Mouse (Mus musculus) cerebellum, adult 18-20 months (tissue): ENCODE data around the gene Slc17a8.
"Not testable (repeated sequence)": the region's sequence is repeated elsewhere in the genome, so short reads cannot be mapped to it uniquely, and the experiment has no call there.

Experiments used
- DNase-seq, 2 experiments: peaks; one replicate each; pipeline ENCODE4 v3.0.0; 2021

Slc17a8 gene

DNA sequence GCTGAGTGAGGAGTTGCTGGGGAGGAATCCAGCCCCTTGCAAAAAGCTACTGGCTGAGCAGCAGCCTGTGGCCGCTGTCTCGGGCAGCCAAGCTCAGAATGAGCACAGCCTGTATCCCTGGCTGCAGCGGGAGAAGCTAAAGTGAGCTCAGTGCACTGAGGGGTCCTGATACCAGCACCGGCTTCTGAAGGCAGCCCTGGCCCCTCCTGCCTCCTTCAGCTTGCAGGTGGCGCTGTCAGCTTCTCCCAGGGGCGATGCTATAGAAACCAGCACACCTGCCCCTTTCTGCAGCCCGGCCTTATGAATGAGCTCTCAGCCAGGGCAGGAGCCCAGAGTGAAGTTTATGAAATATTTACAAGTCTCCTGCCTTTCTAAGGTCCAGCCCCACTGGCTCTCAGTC lies at the start of gene Slc17a8:
Gene Slc17a8 (minus strand): TSS at position 125 of the 400 bp plus-strand sequence.
- DNase-seq = no peak

- DNase-seq = not testable (repeated sequence)
Measured at GRCm38 (mm10) chr10:89670371-89670770, 49.3 kb upstream of the Slc17a8 start.

- no peak for DNase-seq
Measured at GRCm38 (mm10) chr10:89667571-89667970, 46.5 kb upstream of the Slc17a8 start.

DNA sequence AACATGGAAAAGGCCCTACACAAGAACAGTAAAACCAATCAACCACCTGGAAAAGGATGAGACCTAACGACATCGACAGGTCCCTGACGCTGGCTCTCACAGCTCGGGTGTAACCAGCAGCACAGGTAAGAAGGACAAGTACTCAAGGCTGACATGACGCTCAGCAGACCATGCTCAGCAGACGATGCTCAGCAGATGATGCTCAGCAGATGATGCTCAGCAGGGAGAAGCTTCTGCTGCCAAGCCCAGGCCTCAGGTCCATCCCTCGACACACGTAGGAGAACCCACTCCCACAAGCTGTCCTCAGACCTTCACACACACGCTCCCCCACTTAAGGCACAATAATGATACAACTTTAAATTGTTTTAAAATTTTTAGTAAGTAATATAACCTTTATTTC lies 44.6 kb upstream of the Slc17a8 start:
- DNase-seq = peak; percentile 69 to 80

DNA sequence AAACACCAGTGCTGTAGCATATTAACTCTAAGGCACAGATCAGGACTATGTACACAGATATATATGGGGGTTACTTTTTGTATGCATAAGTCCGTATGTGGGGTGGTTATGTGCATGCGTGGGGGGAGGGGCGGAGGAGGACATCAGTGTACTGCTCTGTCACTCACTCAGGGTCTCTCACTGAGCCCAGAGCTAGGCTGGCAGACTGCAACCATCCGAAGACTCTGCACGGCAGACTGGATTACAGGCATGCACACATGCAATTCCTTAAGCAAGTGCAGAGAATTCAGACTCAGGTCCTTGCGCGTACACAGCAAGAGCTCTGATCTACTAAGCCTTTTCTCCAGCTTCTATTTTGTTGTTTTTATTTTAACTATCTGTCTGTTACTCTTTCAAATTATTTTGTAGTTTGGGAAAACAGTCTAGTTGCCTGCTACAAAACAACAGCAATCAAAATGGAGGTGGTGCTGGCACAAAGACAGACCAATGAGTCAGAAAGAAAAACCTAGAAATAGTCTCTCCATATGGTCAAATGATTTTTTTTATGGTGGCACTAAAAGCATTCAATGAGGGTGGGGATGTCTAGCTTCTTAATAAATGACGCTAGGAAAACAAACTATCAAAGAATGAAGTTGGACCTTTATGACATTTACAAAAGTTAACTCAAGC lies 44.1 kb upstream of the Slc17a8 start:
- DNase-seq = peak; percentile 22 to 37

DNA sequence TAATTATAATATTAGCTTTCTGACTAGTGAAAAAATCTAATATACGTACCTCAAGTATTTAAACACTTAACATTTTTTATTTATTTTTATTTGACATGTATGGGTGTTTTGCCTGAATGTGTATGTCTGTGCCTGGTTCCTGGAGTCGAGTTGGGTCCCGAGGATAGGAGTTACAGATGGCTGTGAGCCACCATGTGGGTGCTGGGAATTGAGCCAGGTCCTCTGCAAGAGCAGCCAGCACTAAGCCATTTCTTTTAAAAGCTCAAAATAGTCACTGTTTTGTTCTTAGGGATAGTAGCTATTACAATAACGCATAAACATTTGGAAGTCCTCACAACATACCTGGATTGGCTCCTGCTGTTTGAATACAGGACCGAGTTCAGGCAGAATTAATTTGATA lies 35.3 kb upstream of the Slc17a8 start:
- peak; percentile 71 to 72 for DNase-seq

DNA sequence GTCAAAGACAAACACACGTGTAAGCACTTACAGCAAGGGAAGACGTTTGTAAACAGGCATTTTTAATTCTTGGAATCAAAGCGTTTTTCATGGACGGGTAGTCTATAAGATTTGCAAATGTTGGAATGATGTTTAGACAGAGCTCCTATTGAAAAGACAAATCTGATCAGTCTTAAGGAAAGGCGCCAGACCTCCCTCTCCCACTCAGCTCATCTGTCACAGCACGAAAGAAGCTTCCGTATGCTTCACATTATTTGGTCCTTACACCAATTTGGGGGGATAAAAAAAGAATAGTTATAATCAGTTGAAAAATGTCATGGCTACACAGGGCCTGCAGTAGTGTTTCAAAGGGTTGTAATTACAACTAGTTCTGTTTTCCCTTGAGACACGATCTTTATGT lies 31.9 kb upstream of the Slc17a8 start:
- DNase-seq = no peak

DNA sequence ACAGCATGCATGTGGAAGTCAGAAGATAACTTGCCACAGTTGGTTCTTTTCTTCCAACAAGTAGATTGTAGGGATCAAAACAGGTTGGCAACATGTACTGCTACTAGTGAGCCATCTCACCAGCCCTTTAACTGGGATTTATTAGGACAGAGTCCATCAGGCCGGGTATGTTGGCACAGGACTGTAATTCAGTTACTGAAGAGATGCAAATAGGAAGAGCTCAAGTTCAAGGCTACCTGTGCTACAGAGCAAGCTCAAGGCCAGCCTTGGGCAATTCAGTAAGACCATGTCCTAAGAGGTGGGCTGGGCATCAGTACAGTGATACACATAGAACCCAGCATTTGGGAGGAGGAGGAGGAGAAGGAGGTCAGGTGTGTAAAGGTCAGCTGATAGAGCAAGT lies 30.6 kb upstream of the Slc17a8 start:
- DNase-seq = no peak

GRCm38 (mm10) chr10:89646918-89647317 lies 25.9 kb upstream of the Slc17a8 start:
- DNase-seq = no peak

GRCm38 (mm10) chr10:89637001-89637400 lies 15.9 kb upstream of the Slc17a8 start:
- DNase-seq = no peak

DNA sequence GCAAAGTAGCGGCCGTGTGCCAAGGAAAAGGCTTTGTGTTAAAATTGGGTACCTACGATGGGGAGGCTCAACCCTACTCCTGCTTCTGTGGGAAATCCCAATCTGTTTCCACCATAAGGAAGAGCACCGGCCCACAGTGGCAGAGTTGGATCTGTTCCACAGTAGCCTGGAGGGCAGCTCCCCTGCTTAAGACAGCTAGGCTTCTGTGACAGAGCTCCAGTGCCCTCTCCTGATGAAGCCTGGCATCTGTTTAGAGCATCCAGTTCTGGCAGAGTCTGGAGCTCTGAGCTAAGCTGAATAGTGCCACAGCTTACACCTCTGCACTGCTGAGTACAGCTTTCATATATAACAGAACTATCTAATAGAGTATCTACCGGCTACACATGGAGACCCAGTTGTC lies 14.0 kb upstream of the Slc17a8 start:
- DNase-seq = peak; percentile 46 to 70

- no peak for DNase-seq
Measured at GRCm38 (mm10) chr10:89633736-89634426, 12.8 kb upstream of the Slc17a8 start.

DNA sequence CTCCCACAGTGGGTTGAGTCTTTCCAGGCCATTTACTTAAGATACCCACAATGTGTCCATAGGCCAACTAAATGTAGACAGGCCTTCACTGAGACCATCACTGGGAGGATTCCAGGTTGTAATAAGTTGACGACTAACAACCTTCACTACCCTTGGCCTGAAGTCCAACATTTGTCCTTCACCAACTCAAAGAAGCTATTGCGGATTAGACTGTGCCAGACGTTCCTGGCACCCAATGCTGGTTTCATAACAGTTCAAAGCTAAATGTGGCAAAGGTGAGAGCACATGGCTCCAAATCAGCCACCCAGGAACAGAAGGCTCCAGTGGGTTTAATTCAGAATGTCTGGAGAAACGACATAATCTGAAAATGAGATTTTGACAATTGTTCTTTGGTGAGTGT lies 12.1 kb upstream of the Slc17a8 start:
- no peak for DNase-seq

- DNase-seq = no peak
Measured at GRCm38 (mm10) chr10:89631831-89632230, 10.8 kb upstream of the Slc17a8 start.

- no peak for DNase-seq
Measured at GRCm38 (mm10) chr10:89630564-89630963, 9.5 kb upstream of the Slc17a8 start.

- DNase-seq = peak; percentile 47 to 59
Measured at GRCm38 (mm10) chr10:89630052-89630451, 9.0 kb upstream of the Slc17a8 start.

DNA sequence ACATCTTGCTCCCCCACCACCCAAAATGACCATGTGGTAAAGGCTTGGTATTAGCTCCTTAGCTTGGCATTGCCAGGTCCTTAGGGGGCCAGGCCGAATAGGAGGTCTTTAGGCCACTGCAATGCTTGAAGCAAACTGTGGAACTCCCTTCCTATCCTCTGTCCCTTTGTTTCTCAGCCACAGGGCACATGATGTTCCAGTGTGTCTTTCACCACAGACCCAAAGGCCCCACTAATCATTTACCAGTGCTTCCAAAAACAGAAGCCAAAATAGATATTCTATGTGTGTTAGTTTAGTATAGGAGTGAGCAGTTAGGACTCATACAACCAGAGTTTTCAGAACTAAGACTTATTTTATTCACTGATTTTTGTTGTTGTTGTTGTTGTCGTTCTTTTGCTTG lies 5.7 kb upstream of the Slc17a8 start:
- DNase-seq = no peak

DNA sequence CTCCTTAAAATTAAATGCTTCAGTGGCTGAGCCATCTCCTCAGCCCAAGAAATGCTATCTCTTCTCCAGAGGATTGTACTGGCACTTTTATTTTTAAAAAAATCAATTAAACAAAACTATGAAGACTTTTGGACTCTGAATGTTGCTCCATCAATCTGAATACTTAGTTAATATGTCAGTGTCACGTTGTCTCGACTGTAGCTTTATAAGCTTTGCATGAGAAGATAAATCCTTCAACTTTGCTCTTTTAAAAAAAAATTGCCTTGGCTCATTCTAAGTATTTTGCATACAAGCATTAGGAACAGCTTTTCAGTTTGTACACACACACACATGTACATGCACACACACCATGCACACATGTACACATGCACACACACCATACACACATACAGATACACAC lies 3.1 kb upstream of the Slc17a8 start:
- DNase-seq = no peak

DNA sequence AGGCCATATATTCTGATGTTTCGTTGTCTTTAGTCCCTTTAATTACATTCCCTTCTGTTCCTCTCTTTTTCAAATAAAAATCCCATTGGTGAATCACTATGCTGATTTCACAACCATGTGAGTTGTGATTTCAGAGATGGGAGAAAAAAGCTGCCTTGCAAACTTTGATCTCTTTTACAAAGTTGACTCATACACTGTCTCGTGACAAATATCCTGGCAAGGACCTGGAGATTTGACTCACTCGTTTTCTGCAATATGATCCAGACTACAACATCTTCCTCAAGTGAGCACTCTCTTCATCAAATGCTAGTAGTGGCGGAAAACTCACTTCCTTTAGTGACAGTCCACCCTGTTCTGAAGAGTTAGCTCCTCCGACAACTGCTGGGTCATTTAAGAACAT lies 21.7 kb downstream of the Slc17a8 start:
- no peak for DNase-seq

- DNase-seq = no peak
Measured at GRCm38 (mm10) chr10:89597275-89597674, 23.8 kb downstream of the Slc17a8 start.

GRCm38 (mm10) chr10:89595935-89596334 lies 25.1 kb downstream of the Slc17a8 start:
- DNase-seq = no peak

GRCm38 (mm10) chr10:89595514-89595913 lies 25.5 kb downstream of the Slc17a8 start:
- no peak for DNase-seq

GRCm38 (mm10) chr10:89594309-89594708 lies 26.7 kb downstream of the Slc17a8 start:
- DNase-seq = no peak

DNA sequence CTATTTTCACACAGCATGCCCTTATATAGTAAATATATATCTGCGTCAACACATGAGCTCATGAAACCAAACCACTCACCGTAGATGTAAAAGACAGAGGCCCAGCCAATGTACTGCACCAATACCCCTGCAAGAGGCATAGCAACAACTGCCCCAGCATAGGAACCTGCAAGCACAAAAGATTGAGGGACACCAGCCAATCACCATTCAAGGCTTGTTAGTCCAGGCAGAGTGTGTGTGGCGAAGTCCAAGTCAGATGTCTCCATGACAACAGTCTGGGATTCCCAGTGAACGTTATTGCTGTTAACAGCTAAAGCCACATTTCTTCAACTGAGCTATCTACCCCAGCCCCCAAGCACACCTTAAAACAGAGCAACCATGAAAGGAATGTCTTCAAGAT lies 28.3 kb downstream of the Slc17a8 start:
- DNase-seq = no peak

- DNase-seq = no peak
Measured at GRCm38 (mm10) chr10:89589877-89590276, 31.2 kb downstream of the Slc17a8 start.
